ENCODE assay signal across 8 mouse cellular contexts in the genomic region with DNA sequence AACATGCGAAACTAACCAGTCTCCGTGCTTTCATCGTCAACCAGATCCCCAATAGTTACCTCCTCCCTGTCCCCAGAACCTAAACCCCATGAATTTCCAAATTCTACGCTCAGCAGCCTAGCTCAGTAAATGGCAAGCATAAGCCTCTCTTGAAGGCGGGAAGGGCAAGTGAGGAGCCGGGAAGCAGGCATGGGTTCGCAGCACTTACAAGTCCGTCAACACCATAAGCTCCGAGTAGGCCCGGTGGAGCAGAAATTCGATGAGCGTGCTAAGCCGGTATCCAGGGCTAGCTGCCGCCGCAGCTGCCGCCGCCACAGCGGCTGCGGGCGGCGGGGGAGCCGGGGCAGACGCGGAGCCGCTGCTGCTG. TPM values are rescaled to one million over a fixed set of nuclear protein-coding genes. Genes with fewer than 3 reads are reported as not detected.
DNase-seq lines count a peak whose midpoint lies in the region; ATAC-seq and TF ChIP-seq lines count a peak whose summit lies in the region.

No protein-coding gene starts in this region.

- peak overlapping the region; percentile 53 for H3K4me2 ChIP-seq in forebrain, embryonic 12.5 days
- H3K4me2 ChIP-seq in liver, embryonic 12.5 days = peak overlapping the region; percentile 72
- H3K4me2 ChIP-seq in stomach, postnatal 0 days (replicated peaks; ENCODE audit: low read depth) = peak overlapping the region; percentile 51

- TF ChIP-seq EP300 in stomach, postnatal 0 days (optimal IDR thresholded peaks at IDR 0.05) = no peak

- TF ChIP-seq POLR2A in bone marrow, adult 2 months (IDR thresholded peaks at IDR 0.05; ENCODE audit: borderline replicate concordance, control insufficient read depth, low read depth, low read length) = no peak

- WGBS in bone marrow, adult 2 months = 8% methylated on average over 25 of the region's 25 CpGs
- 16% methylated on average over 25 of the region's 25 CpGs for WGBS in forebrain, embryonic 12.5 days
- WGBS in liver, embryonic 12.5 days (ENCODE audit: insufficient replicate concordance) = 4% methylated on average over 25 of the region's 25 CpGs
- 4% methylated on average over 18 of the region's 25 CpGs for WGBS in stomach, postnatal 0 days

- H3K4me1 ChIP-seq in bone marrow, adult 2 months (ENCODE audit: control insufficient read depth, insufficient read depth, low read length) = no peaks in the 10 kb centered on the region
- peaks cover 11% of the 10 kb centered on the region for H3K4me1 ChIP-seq in forebrain, embryonic 12.5 days
- peaks cover 27% of the 10 kb centered on the region for H3K4me1 ChIP-seq in liver, embryonic 12.5 days
- no peaks in the 10 kb centered on the region for H3K4me1 ChIP-seq in stomach, postnatal 0 days (replicated peaks; ENCODE audit: control insufficient read depth, insufficient read depth)

- peak overlapping the region; percentile 99 for H3K27ac ChIP-seq in bone marrow, adult 2 months (ENCODE audit: control insufficient read depth, insufficient read depth, low read depth, low read length, poor library complexity)
- H3K27ac ChIP-seq in forebrain, embryonic 12.5 days = peak overlapping the region; percentile 97
- H3K27ac ChIP-seq in liver, embryonic 12.5 days = peak overlapping the region; percentile 97
- H3K27ac ChIP-seq in stomach, postnatal 0 days (replicated peaks) = peak overlapping the region; percentile 97

- DNase-seq in left cerebral cortex, adult 9 months (ENCODE audit: low spot score in 2 of 2) = peak; percentile 6 to 39
- DNase-seq in left cerebral cortex, adult 11 months (ENCODE audit: low spot score) = no peak
- no peak for DNase-seq in stomach, postnatal 0 days (ENCODE audit: low spot score)
- no peak for DNase-seq in gastrocnemius, postnatal 4 days (ENCODE audit: low spot score in 2 of 2)
- no peak for DNase-seq in layer of hippocampus, adult 9-11 months

- no peak for TF ChIP-seq CTCF in bone marrow, adult 2 months (IDR thresholded peaks at IDR 0.05; ENCODE audit: control insufficient read depth, insufficient read depth, low read length)
- no peak for TF ChIP-seq CTCF in stomach, postnatal 0 days (IDR thresholded peaks at IDR 0.05; ENCODE audit: low read depth)

- H3K4me3 ChIP-seq in bone marrow, adult 2 months (replicated peaks; ENCODE audit: control insufficient read depth, low read depth, low read length) = peak overlapping the region; percentile 93
- H3K4me3 ChIP-seq in forebrain, embryonic 12.5 days (replicated peaks) = peak overlapping the region; percentile 67
- H3K4me3 ChIP-seq in liver, embryonic 12.5 days = peak overlapping the region; percentile 75
- H3K4me3 ChIP-seq in stomach, postnatal 0 days (ENCODE audit: low read depth, low read length) = peak overlapping the region; percentile 63

- no peaks in the 10 kb centered on the region for H3K9me3 ChIP-seq in forebrain, embryonic 12.5 days
- H3K9me3 ChIP-seq in liver, embryonic 12.5 days (replicated peaks) = no peaks in the 10 kb centered on the region
- no peaks in the 10 kb centered on the region for H3K9me3 ChIP-seq in stomach, postnatal 0 days (ENCODE audit: control insufficient read depth, low read length)

- peaks cover 10% of the 10 kb centered on the region; the same call in 1 of the 2 replicates for H3K27me3 ChIP-seq in forebrain, embryonic 12.5 days
- peaks cover 13% of the 10 kb centered on the region for H3K27me3 ChIP-seq in liver, embryonic 12.5 days (replicated peaks)
- no peaks in the 10 kb centered on the region for H3K27me3 ChIP-seq in stomach, postnatal 0 days (ENCODE audit: control insufficient read depth, insufficient read depth, low read length)

- peak; percentile 28 for ATAC-seq in forebrain, embryonic 12.5 days (ENCODE audit: low FRiP score)
- ATAC-seq in liver, embryonic 12.5 days = peak; percentile 40
- peak; percentile 32; the same call in 1 of the 2 replicates for ATAC-seq in stomach, postnatal 0 days (ENCODE audit: low FRiP score, low TSS enrichment)

- H3K36me3 ChIP-seq in forebrain, embryonic 12.5 days (replicated peaks) = no peaks in the 10 kb centered on the region
- no peaks in the 10 kb centered on the region for H3K36me3 ChIP-seq in liver, embryonic 12.5 days
- H3K36me3 ChIP-seq in stomach, postnatal 0 days (ENCODE audit: control insufficient read depth, insufficient read depth, low read length) = no peaks in the 10 kb centered on the region

- peak overlapping the region; percentile 77 for H3K9ac ChIP-seq in forebrain, embryonic 12.5 days
- H3K9ac ChIP-seq in liver, embryonic 12.5 days = peak overlapping the region; percentile 87
- peak overlapping the region; percentile 72 for H3K9ac ChIP-seq in stomach, postnatal 0 days (ENCODE audit: low read length)

RNA-seq across cellular contexts. Expression of a gene that starts 0.6 kb away (rescaled TPM):
- 5.5 TPM in 2 replicates for polyA plus RNA-seq in bone marrow, adult 2 months (2011; ENCODE audit: insufficient read depth, insufficient read length, low replicate concordance, missing spikeins)
- polyA plus RNA-seq in forebrain, embryonic 12.5 days (2016; fragmentation: Nextera tagmentation; extraction: Ambion mirVana) = 21.8 and 24.9 TPM in 2 replicates
- polyA plus RNA-seq in liver, embryonic 12.5 days (2016; fragmentation: Nextera tagmentation; extraction: Ambion mirVana) = 7.9 and 9.7 TPM in 2 replicates
- polyA plus RNA-seq in stomach, postnatal 0 days (2015; fragmentation: Nextera tagmentation; extraction: Ambion mirVana) = 6.8 and 7.4 TPM in 2 replicates
- 10 to 100 TPM; 34.6 to 37.7 TPM for total RNA-seq in gastrocnemius, postnatal 4 days (2021)

Comparison
In these comparisons a context has a peak if more than half of its experiments do, and no peak if none do; other contexts are left out.
1. DNase-seq: peak in left cerebral cortex, adult 9 months (2 of 2); none in left cerebral cortex, adult 11 months (single experiment), stomach, postnatal 0 days (single experiment), gastrocnemius, postnatal 4 days (0 of 2) and layer of hippocampus, adult 9-11 months (single experiment).
2. Peak in every context shown above with its lines, with median percentiles within 50 percentile points of each other: H3K27ac ChIP-seq, H3K4me3 ChIP-seq, ATAC-seq, H3K4me2 ChIP-seq and H3K9ac ChIP-seq.